Mouse (Mus musculus) liver, embryonic 14.5 days (tissue): ENCODE measurements around the gene Apaf1.

Experiments used
- CTCF ChIP-seq: IDR thresholded peaks from 2 replicates; pipeline ENCODE4 v1.5.1; 2016; ENCODE audit warnings: antibody characterized with exemption, low read depth, control low read depth
- EP300 ChIP-seq: IDR thresholded peaks from 2 replicates; pipeline ENCODE4 v1.6.1; 2016; ENCODE audit warnings: antibody characterized with exemption, low read depth

GRCm38 (mm10) chr10:91126618-91127355 lies 44.2 kb upstream of the Apaf1 start:
- TF ChIP-seq CTCF (no peak), EP300 (no peak)
